Mouse (Mus musculus) forebrain, embryonic 14.5 days (tissue): ENCODE results near the gene Acyp1. TPM values are rescaled to one million over a fixed set of nuclear protein-coding genes. Genes with fewer than 3 reads are reported as not detected.
A peak's percentile ranks its signal among the peaks of the same experiment; 100 is the strongest.

Experiments used
- ATAC-seq: fragments of 200-750 bp; cut with Nextera tagmentation; 2 replicates; pipeline ENCODE4 v1.8.0; 2017; ENCODE audit warnings: mild to moderate bottlenecking, moderate library complexity
- DNase-seq: peaks from one replicate; pipeline ENCODE4 v3.0.0-alpha.2; 2015; ENCODE audit warnings: low spot score
- H3K27ac ChIP-seq: fragments of 300-500 bp; sonication (generic); 2 replicates; pipeline ENCODE4 v1.5.1; 2014; ENCODE audit warnings: low read depth, mild to moderate bottlenecking, control low read depth, low read length, moderate library complexity
- H3K27me3 ChIP-seq: fragments of 300-500 bp; sonication (generic); replicated peaks from 2 replicates; pipeline ENCODE4 v1.6.1; 2014; ENCODE audit warnings: low read length, control low read depth, mixed read lengths; ENCODE audit not compliant: control insufficient read depth, insufficient read depth
- H3K36me3 ChIP-seq: fragments of 300-500 bp; sonication (generic); 2 replicates; pipeline ENCODE4 v1.6.1; 2014; ENCODE audit warnings: low read length, control low read depth; ENCODE audit not compliant: control insufficient read depth, insufficient read depth
- H3K4me1 ChIP-seq: fragments of 300-500 bp; sonication (generic); 2 replicates; pipeline ENCODE4 v1.6.1; 2014; ENCODE audit warnings: antibody characterized with exemption, low read length, control low read depth; ENCODE audit not compliant: control insufficient read depth, insufficient read depth
- H3K4me2 ChIP-seq: fragments of 300-500 bp; sonication (generic); 2 replicates; pipeline ENCODE4 v1.6.1; 2014; ENCODE audit warnings: mild to moderate bottlenecking, control low read depth, low read length
- H3K4me3 ChIP-seq: fragments of 300-500 bp; sonication (generic); 2 replicates; pipeline ENCODE4 v1.5.1; 2014; ENCODE audit warnings: low read depth, low read length, control low read depth
- H3K9ac ChIP-seq: fragments of 300-500 bp; sonication (generic); 2 replicates; pipeline ENCODE4 v1.6.1; 2014; ENCODE audit warnings: mild to moderate bottlenecking, low read length, control low read depth, moderate library complexity
- H3K9me3 ChIP-seq: fragments of 300-500 bp; sonication (generic); replicated peaks from 2 replicates; pipeline ENCODE4 v1.6.1; 2016; ENCODE audit warnings: low read length, control low read depth, mixed read lengths; ENCODE audit not compliant: control insufficient read depth
- WGBS: fragments of 180-500 bp; shearing (Covaris S2); extraction: QIAGEN DNeasy Blood & Tissue Kit; methylation state at CpG from one replicate; pipeline ENCODE4 v1.1.7; 2014; 5-methylcytosine and 5-hydroxymethylcytosine counted together
- polyA plus RNA-seq: library from polyadenylated mRNA; unstranded; fragments of >200 nt; fragmentation: Nextera tagmentation; extraction: Ambion mirVana; gene quantifications from 2 replicates; pipeline ENCODE4 v1.2.1, GENCODE M21; 2014

The Acyp1 gene
- polyA plus RNA-seq: 60.3 and 65.9 TPM in 2 replicates

DNA sequence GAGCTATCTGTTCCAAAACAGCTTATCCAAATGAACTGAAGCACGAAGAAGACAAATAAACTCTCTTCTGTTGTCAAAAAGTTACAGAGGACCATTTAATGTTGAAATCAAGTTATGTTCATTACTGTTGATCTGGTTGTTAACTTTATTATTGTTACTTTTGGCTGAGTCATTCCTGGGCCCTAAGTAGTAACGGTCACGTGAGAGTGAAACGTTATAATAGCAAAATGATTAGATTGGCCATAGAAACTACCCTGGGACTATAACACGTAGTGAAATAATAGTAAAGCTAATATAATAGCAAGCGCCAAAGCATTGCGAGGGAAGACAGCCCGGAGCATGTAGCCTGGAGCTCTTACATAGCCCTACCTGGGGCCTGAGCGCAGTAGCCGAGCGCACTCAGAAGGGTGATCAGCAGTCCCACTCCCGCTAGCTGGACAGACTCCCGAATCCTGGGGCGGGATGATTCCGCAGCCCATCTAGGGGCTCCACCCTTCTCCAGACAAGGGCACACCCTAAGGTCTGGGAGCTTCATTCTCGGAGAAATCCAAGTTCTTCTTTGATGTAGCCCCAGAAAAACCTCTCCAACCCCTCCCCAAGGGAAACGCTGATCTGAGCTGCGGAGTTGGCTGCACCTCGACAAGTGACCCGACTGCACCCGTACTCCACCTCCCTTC lies at the start of gene Acyp1:
Gene Acyp1, minus strand, starts transcription at position 630 of the 677 bp plus-strand sequence.
- ATAC-seq (peak; percentile 67), DNase-seq (no peak)
- Histone ChIP-seq H3K9ac (peak within 1 kb of the TSS; percentile 53), H3K9me3 (no peaks in the 10 kb centered on the region), H3K4me3 (peak within 1 kb of the TSS; percentile 34), H3K36me3 (no peaks in the 10 kb centered on the region), H3K27ac (no peak within 1 kb of the TSS), H3K4me1 (peaks cover 3% of the 10 kb centered on the region; the same call in 1 of the 2 replicates), H3K4me2 (peak within 1 kb of the TSS; percentile 67), H3K27me3 (no peaks in the 10 kb centered on the region)
- WGBS: 8% methylated on average over 21 of the region's 21 CpGs

DNA sequence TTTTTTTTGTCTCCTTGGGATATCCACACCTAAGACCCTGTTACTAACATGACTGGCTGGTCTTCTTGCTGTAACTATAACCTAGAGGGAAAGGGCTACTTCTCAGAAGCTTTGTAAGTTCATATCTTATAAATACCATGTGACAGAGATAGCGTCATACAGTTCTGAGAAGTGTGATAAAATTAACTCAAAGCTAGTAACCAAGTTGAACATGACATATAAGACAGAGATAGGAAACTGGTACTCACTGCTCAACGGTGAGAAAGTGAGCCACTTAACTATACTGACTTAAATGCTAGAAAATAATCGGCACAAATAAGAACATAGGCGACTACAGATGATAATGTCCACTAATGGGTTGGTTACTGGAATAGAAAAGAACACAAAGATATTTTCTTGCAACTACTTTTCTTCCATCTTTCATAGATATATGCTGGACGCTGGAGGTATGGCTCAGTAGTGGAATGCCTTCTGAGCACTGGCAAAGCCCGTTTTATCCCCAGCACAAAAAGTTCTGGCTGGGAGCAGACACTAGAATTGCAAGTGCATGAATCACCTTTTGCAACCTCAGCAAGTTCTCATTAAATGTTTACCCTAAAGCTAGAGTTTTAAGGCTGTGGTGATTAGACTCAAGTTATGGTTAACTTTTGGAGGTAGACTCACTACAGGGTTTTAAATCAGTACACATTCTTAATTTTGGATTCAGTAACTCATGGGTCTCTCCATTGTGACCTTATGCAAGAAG lies 49.5 kb upstream of the Acyp1 start:
- H3K4me2 ChIP-seq: peak overlapping the region; percentile 73
- 88% methylated on average over 6 of the region's 6 CpGs for WGBS
- H3K27ac ChIP-seq: no peak overlapping the region
- DNase-seq: no peak
- H3K36me3 ChIP-seq: peaks cover 39% of the 10 kb centered on the region
- no peak overlapping the region for H3K9ac ChIP-seq
- no peak overlapping the region for H3K4me3 ChIP-seq
- ATAC-seq: no peak
- H3K4me1 ChIP-seq: peaks cover 8% of the 10 kb centered on the region
- H3K27me3 ChIP-seq: no peaks in the 10 kb centered on the region
- H3K9me3 ChIP-seq: no peaks in the 10 kb centered on the region

DNA sequence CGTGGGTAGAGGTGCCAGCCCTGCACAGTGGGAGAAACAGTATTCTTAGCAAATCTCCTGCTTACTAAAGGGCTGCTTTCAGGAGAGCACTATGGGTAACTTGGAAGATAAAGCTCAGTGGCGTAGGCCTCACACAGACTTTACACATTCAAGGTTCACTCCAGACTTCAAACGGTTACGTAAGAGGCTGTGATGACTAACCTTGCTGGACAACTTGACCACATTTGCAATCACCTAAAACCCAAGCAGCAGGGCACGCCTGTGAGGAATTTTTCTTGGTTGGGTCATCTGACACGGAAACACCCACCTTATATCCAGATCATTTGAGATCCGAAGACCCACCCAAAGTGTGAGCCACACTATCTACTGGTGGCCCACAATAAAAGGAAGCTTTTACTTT lies 41.9 kb upstream of the Acyp1 start:
- Histone ChIP-seq H3K27ac (no peak overlapping the region), H3K27me3 (no peaks in the 10 kb centered on the region), H3K9me3 (no peaks in the 10 kb centered on the region), H3K4me1 (no peaks in the 10 kb centered on the region), H3K9ac (no peak overlapping the region), H3K4me2 (no peak overlapping the region), H3K36me3 (peaks cover 86% of the 10 kb centered on the region), H3K4me3 (no peak overlapping the region)
- 90% methylated on average over 7 of the region's 7 CpGs for WGBS
- DNase-seq (no peak), ATAC-seq (no peak)

DNA sequence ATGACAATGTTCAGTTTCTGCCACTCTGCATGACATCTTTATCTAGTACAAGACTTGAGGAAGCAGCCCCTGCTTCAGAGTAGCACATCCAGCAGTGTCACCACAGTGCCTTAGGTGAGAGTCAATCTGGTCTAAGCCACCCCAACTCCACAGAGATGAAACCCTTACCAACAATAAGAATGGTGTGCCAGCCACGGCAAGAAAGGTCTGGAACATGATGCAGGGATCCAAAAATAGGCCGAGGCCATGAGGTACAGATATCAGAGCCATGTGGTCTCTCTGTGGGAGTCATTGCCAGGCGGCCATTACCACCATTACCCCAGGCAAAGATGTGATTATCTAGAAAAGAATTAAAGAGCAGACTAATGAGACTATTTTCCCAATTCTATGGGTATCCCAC lies 20.4 kb upstream of the Acyp1 start:
- Histone ChIP-seq H3K4me3 (no peak overlapping the region), H3K4me1 (no peaks in the 10 kb centered on the region), H3K36me3 (peaks cover 99% of the 10 kb centered on the region), H3K27ac (no peak overlapping the region), H3K4me2 (no peak overlapping the region), H3K9me3 (no peaks in the 10 kb centered on the region), H3K9ac (no peak overlapping the region), H3K27me3 (no peaks in the 10 kb centered on the region)
- WGBS: 57% methylated on average over 3 of the region's 3 CpGs
- no peak for ATAC-seq
- DNase-seq: no peak

DNA sequence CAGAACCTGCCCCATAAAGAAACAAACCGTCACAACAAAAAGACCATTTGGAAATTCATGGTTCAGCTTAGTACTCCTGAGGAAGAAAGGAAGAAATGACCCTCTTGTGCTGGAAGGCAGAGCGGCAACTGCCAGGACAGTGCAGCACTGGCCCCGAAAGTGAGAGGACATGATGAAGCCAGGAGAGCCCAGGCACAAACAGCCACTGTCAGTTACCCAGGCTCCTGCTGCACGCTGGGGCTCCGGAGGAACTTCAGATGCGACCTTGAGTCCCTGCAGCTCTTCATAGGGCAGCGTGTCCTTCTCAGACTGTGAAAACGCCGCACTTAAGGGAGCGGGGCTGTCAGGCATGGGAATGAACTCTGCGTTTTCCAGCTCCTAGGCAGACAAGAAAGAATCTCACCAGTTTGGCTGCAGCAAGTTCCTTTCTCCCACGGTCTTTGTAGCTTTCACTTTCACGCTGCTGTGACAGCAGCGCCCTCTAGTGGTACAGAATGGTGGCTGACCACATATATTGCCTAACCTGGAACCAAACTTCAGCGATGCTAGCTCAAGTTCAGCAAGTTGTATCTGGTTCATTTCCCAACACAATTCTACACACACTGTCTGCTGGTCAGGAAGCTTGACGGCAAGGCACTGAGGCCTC lies 17.1 kb upstream of the Acyp1 start:
- Histone ChIP-seq H3K4me2 (no peak overlapping the region), H3K27ac (no peak overlapping the region), H3K9ac (no peak overlapping the region), H3K27me3 (no peaks in the 10 kb centered on the region), H3K36me3 (peaks cover 97% of the 10 kb centered on the region), H3K4me1 (no peaks in the 10 kb centered on the region), H3K9me3 (no peaks in the 10 kb centered on the region), H3K4me3 (no peak overlapping the region)
- peak; percentile 71 for ATAC-seq
- 49% methylated on average over 16 of the region's 16 CpGs for WGBS
- DNase-seq: peak; percentile 93

DNA sequence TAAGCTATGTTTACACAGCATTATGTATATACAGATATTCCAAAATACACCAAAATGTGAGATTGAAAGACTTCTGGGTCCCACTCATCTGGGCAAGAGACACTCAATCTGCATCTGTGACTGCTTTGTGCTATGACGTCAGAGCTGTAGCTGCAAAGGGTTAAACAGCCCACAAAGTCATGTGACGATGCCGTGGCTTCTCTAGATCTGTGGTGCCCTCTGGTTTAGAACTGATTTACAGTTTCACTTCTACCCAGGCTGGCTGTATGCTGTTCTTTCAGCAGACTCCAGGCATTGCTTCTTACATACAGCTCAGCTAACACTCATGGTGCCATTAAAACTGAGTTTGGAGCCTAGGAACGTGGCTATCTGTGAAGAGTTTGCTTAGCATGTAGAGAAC lies 16.5 kb upstream of the Acyp1 start:
- DNase-seq (no peak), ATAC-seq (no peak)
- no peaks in the 10 kb centered on the region for H3K27me3 ChIP-seq
- no peaks in the 10 kb centered on the region for H3K4me1 ChIP-seq
- peaks cover 96% of the 10 kb centered on the region for H3K36me3 ChIP-seq
- H3K9me3 ChIP-seq: no peaks in the 10 kb centered on the region
- no peak overlapping the region for H3K4me3 ChIP-seq
- H3K27ac ChIP-seq: no peak overlapping the region
- 78% methylated on average over 4 of the region's 4 CpGs for WGBS
- no peak overlapping the region for H3K4me2 ChIP-seq
- no peak overlapping the region for H3K9ac ChIP-seq

DNA sequence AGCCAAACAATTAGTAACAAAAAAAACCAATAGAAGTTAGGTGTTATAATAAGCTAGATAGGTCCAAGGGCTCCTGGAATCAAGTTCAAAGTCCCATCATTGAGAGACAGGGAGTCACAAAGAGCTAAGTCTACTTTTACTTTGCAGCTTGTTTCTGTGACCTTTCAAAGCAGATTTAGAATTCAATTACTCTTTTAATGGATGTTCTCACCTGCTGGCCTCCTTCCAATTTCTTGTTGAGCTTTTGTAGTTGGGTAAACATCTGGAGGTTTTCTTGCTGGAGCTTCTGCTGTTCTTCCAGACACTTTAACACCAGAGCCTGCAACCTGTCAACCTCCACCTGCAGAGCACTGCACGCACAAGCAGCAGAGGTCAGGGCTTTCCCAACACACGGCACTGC lies 15.0 kb upstream of the Acyp1 start:
- no peak for ATAC-seq
- H3K9me3 ChIP-seq: no peaks in the 10 kb centered on the region
- 87% methylated on average over 2 of the region's 2 CpGs for WGBS
- H3K4me3 ChIP-seq: no peak overlapping the region
- H3K27me3 ChIP-seq: no peaks in the 10 kb centered on the region
- H3K27ac ChIP-seq: no peak overlapping the region
- no peak overlapping the region for H3K4me2 ChIP-seq
- H3K36me3 ChIP-seq: peaks cover 89% of the 10 kb centered on the region
- H3K9ac ChIP-seq: no peak overlapping the region
- DNase-seq: no peak
- no peaks in the 10 kb centered on the region for H3K4me1 ChIP-seq

DNA sequence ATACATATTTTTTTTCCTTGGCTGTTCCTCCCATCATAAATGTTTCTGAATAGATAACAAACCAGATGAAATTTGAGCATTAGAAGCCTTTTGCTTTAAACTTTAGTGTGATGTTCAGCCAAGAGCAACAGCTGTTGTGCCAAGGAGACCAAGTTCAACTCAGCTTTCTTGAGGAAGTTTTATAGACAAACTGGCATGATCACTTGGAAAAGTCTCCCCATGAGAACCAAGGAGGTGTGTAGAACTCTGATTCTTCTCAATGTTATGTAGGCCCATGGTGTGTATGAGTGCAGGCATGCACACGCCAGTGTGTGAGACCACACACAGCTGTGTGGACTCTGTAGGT lies 10.6 kb upstream of the Acyp1 start:
- Histone ChIP-seq H3K4me2 (no peak overlapping the region), H3K27ac (no peak overlapping the region), H3K36me3 (peaks cover 46% of the 10 kb centered on the region), H3K4me3 (no peak overlapping the region), H3K4me1 (no peaks in the 10 kb centered on the region), H3K9me3 (peaks cover 5% of the 10 kb centered on the region; the same call in 1 of the 2 replicates), H3K27me3 (no peaks in the 10 kb centered on the region), H3K9ac (no peak overlapping the region)
- no peak for ATAC-seq
- 100% methylated on average over 1 of the region's 1 CpGs for WGBS
- no peak for DNase-seq
